Mouse (Mus musculus) MEL (cell line): ENCODE measurements around the gene Tbcb. TPM values are rescaled to one million over a fixed set of nuclear protein-coding genes. Genes with fewer than 3 reads are reported as not detected.

Experiments
- DNase-seq: peaks from one replicate; pipeline ENCODE4 v3.0.0; 2011; ENCODE audit warnings: low read depth, low spot score
- H3K27ac ChIP-seq: 2 replicates; pipeline ENCODE4 v1.5.1; 2012; ENCODE audit warnings: low read depth, mild to moderate bottlenecking, control low read depth, low read length, moderate library complexity; ENCODE audit not compliant: control insufficient read depth
- H3K27me3 ChIP-seq, 2 experiments: fragments of 150-350 bp in 1 of 2; sonication (generic) in 1 of 2; 2 replicates each; pipeline ENCODE4 v1.6.1; 2012; ENCODE audit warnings: low read length in 2 of 2, mild to moderate bottlenecking in 2 of 2, improper control_type of control experiment in 1 of 2, moderate library complexity in 1 of 2; ENCODE audit not compliant: insufficient read depth in 2 of 2, control insufficient read depth in 1 of 2
- H3K36me3 ChIP-seq, 2 experiments: 2 replicates each; pipeline ENCODE4 v1.6.1; 2012 to 2014; ENCODE audit warnings: low read length in 2 of 2, improper control_type of control experiment in 1 of 2, inconsistent platforms in 1 of 2, mild to moderate bottlenecking in 1 of 2; ENCODE audit not compliant: insufficient read depth in 2 of 2, control insufficient read depth in 1 of 2
- H3K4me1 ChIP-seq, 2 experiments: fragments of 150-350 bp in 1 of 2; sonication (generic) in 1 of 2; 2 replicates each; pipeline ENCODE4 v1.6.1; 2012; ENCODE audit warnings: low read length in 2 of 2, improper control_type of control experiment in 1 of 2, mild to moderate bottlenecking in 1 of 2; ENCODE audit not compliant: insufficient read depth in 2 of 2, control insufficient read depth in 1 of 2
- H3K4me3 ChIP-seq, 2 experiments: fragments of 150-350 bp in 1 of 2; sonication (generic) in 1 of 2; 2 replicates each; pipeline ENCODE4 v1.5.1; 2012; ENCODE audit warnings: low read depth in 2 of 2, low read length in 2 of 2, mild to moderate bottlenecking in 2 of 2, moderate library complexity in 2 of 2, control low read depth in 1 of 2, improper control_type of control experiment in 1 of 2; ENCODE audit not compliant: control insufficient read depth in 1 of 2, insufficient read depth in 1 of 2
- H3K79me2 ChIP-seq: 2 replicates; pipeline ENCODE4 v1.6.1; 2012; ENCODE audit warnings: mild to moderate bottlenecking, low read length, moderate library complexity; ENCODE audit not compliant: control insufficient read depth, poor library complexity, insufficient read depth
- H3K9ac ChIP-seq: 2 replicates; pipeline ENCODE4 v1.6.1; 2012; ENCODE audit warnings: low read depth, mild to moderate bottlenecking, control low read depth, low read length, moderate library complexity; ENCODE audit not compliant: control insufficient read depth, poor library complexity, severe bottlenecking
- H3K9me3 ChIP-seq: fragments of 150-350 bp; sonication (generic); replicated peaks from 2 replicates; pipeline ENCODE4 v1.6.1; 2012; ENCODE audit warnings: mild to moderate bottlenecking, low read length, improper control_type of control experiment, moderate library complexity; ENCODE audit not compliant: insufficient read depth
- CHD1 ChIP-seq: IDR thresholded peaks from 2 replicates; pipeline ENCODE4 v1.6.1; 2012; ENCODE audit warnings: low read depth, mild to moderate bottlenecking, inconsistent platforms, low read length, improper control_type of control experiment
- CHD2 ChIP-seq: IDR thresholded peaks from 2 replicates; pipeline ENCODE4 v1.6.1; 2011; ENCODE audit warnings: low read length, improper control_type of control experiment
- E2F4 ChIP-seq: IDR thresholded peaks from 2 replicates; pipeline ENCODE4 v1.6.1; 2011; ENCODE audit warnings: low read depth, low read length, improper control_type of control experiment, borderline replicate concordance
- ELF1 ChIP-seq: IDR thresholded peaks from 2 replicates; pipeline ENCODE4 v1.6.1; 2014; ENCODE audit warnings: low read depth, mild to moderate bottlenecking, inconsistent platforms, low read length, improper control_type of control experiment, moderate library complexity
- ETS1 ChIP-seq: IDR thresholded peaks from 2 replicates; pipeline ENCODE4 v1.6.1; 2012; ENCODE audit warnings: low read depth, mild to moderate bottlenecking, inconsistent platforms, low read length, improper control_type of control experiment, moderate library complexity
- GATA1 ChIP-seq: IDR thresholded peaks from 2 replicates; pipeline ENCODE4 v1.6.1; 2011; ENCODE audit warnings: low read depth, low read length, improper control_type of control experiment
- HCFC1 ChIP-seq: IDR thresholded peaks from 2 replicates; pipeline ENCODE4 v1.6.1; 2012; ENCODE audit warnings: low read depth, mild to moderate bottlenecking, inconsistent platforms, low read length, improper control_type of control experiment, moderate library complexity
- JUND ChIP-seq: IDR thresholded peaks from 2 replicates; pipeline ENCODE4 v1.6.1; 2011; ENCODE audit warnings: low read depth, mild to moderate bottlenecking, improper control_type of control experiment, low read length
- MAX ChIP-seq: IDR thresholded peaks from 2 replicates; pipeline ENCODE4 v1.6.1; 2011; ENCODE audit warnings: low read length, improper control_type of control experiment
- MAZ ChIP-seq: IDR thresholded peaks from 2 replicates; pipeline ENCODE4 v1.6.1; 2012; ENCODE audit warnings: low read depth, mild to moderate bottlenecking, inconsistent platforms, low read length, improper control_type of control experiment
- MXI1 ChIP-seq: IDR thresholded peaks from 2 replicates; pipeline ENCODE4 v1.6.1; 2011; ENCODE audit warnings: mild to moderate bottlenecking, low read depth, low read length, improper control_type of control experiment
- MYB ChIP-seq: IDR thresholded peaks from 2 replicates; pipeline ENCODE4 v1.6.1; 2011; ENCODE audit warnings: mild to moderate bottlenecking, low read depth, low read length, improper control_type of control experiment
- NELFE ChIP-seq: IDR thresholded peaks from 2 replicates; pipeline ENCODE4 v1.6.1; 2011; ENCODE audit warnings: low read depth, low read length, improper control_type of control experiment
- NRF1 ChIP-seq: IDR thresholded peaks from 2 replicates; pipeline ENCODE4 v1.6.1; 2014; ENCODE audit warnings: low read depth, mild to moderate bottlenecking, inconsistent platforms, low read length, improper control_type of control experiment, moderate library complexity; ENCODE audit not compliant: poor library complexity, insufficient read depth, severe bottlenecking
- POLR2A ChIP-seq, 2 experiments: IDR thresholded peaks; 2 replicates each; pipeline ENCODE4 v1.6.1; 2011 to 2012; ENCODE audit warnings: low read length in 2 of 2, mild to moderate bottlenecking in 2 of 2, control low read depth in 1 of 2, improper control_type of control experiment in 1 of 2, low read depth in 1 of 2, moderate library complexity in 1 of 2; ENCODE audit not compliant: control insufficient read depth in 1 of 2, insufficient read depth in 1 of 2, poor library complexity in 1 of 2
- POLR2AphosphoS2 ChIP-seq: IDR thresholded peaks from 2 replicates; pipeline ENCODE4 v1.6.1; 2011; ENCODE audit warnings: low read length, improper control_type of control experiment
- POLR2AphosphoS5 ChIP-seq: IDR thresholded peaks from 2 replicates; pipeline ENCODE4 v1.6.1; 2012; ENCODE audit warnings: low read depth, borderline replicate concordance, mild to moderate bottlenecking, inconsistent platforms, low read length, moderate library complexity, mixed read lengths
- SIN3A ChIP-seq: IDR thresholded peaks from 2 replicates; pipeline ENCODE4 v1.6.1; 2012; ENCODE audit warnings: low read length, improper control_type of control experiment, inconsistent platforms
- SMC3 ChIP-seq: IDR thresholded peaks from 2 replicates; pipeline ENCODE4 v1.6.1; 2011; ENCODE audit warnings: low read depth, low read length, improper control_type of control experiment
- TBP ChIP-seq: IDR thresholded peaks from 2 replicates; pipeline ENCODE4 v1.8.0; 2011; ENCODE audit warnings: low read depth, low read length, improper control_type of control experiment
- TCF12 ChIP-seq: IDR thresholded peaks from 2 replicates; pipeline ENCODE4 v1.6.1; 2014; ENCODE audit warnings: low read depth, mild to moderate bottlenecking, inconsistent platforms, low read length, improper control_type of control experiment, moderate library complexity
- UBTF ChIP-seq: IDR thresholded peaks from 2 replicates; pipeline ENCODE4 v1.6.1; 2012; ENCODE audit warnings: low read depth, mild to moderate bottlenecking, inconsistent platforms, low read length, improper control_type of control experiment, moderate library complexity, borderline replicate concordance; ENCODE audit not compliant: insufficient read depth
- USF1 ChIP-seq: IDR thresholded peaks from 2 replicates; pipeline ENCODE4 v1.6.1; 2014; ENCODE audit warnings: low read depth, mild to moderate bottlenecking, inconsistent platforms, low read length, improper control_type of control experiment, moderate library complexity
- ZKSCAN1 ChIP-seq: IDR thresholded peaks from 2 replicates; pipeline ENCODE4 v1.6.1; 2012; ENCODE audit warnings: low read depth, mild to moderate bottlenecking, inconsistent platforms, low read length, improper control_type of control experiment, moderate library complexity
- ZMIZ1 ChIP-seq: IDR thresholded peaks from 2 replicates; pipeline ENCODE4 v1.6.1; 2012; ENCODE audit warnings: low read depth, mild to moderate bottlenecking, inconsistent platforms, low read length, improper control_type of control experiment, moderate library complexity
- ZNF384 ChIP-seq: IDR thresholded peaks from 2 replicates; pipeline ENCODE4 v1.6.1; 2012; ENCODE audit warnings: low read depth, mild to moderate bottlenecking, inconsistent platforms, low read length, improper control_type of control experiment
- polyA plus RNA-seq, 2 experiments: library from polyadenylated mRNA; stranded (reverse) in 1 of 2; unstranded in 1 of 2; fragments of >175 nt in 1 of 2; fragments of >200 nt in 1 of 2; gene quantifications; 2 replicates each; pipeline versions ENCODE4 v1.2.1 to v1.2.4; 2012; ENCODE audit warnings: low replicate concordance in 2 of 2, low read depth in 1 of 2; ENCODE audit not compliant: insufficient read length in 2 of 2, insufficient read depth in 1 of 2, missing spikeins in 1 of 2
- total RNA-seq: library from RNA; depleted of rRNA; stranded (reverse); fragments of 300-350 nt; gene quantifications from 2 replicates; pipeline ENCODE4 v1.2.3, GENCODE M21; 2012

Tbcb gene
- total and polyA plus RNA-seq, 3 experiments: 54.8 to 72.6 TPM; not detected in 1

GRCm38 (mm10) chr7:30279951-30280669 lies 48.0 kb upstream of the Tbcb start, which contains the start of the genes Thap8 and Wdr62:
Gene Thap8, plus strand, starts transcription at chr7:30280094.
Gene Wdr62, minus strand, starts transcription at chr7:30280419.
- Histone ChIP-seq H3K9me3 (no peaks in the 10 kb centered on the region), H3K79me2 (peaks cover 10% of the 10 kb centered on the region), H3K27me3 (no peaks in the 10 kb centered on the region), H3K9ac (peak within 1 kb of the TSS; percentile 82), H3K4me3 (peak within 1 kb of the TSS; percentile 71 to 82), H3K36me3 (peaks cover 0 to 11% of the 10 kb centered on the region in 2 experiments; a peak in 2 of 4 replicates), H3K27ac (peak within 1 kb of the TSS; percentile 96), H3K4me1 (peaks cover 0 to 8% of the 10 kb centered on the region in 2 experiments; a peak in 1 of 4 replicates)
- DNase-seq: peak; percentile 97
- peak; percentile 77 for TF ChIP-seq MYB
- TF ChIP-seq ELF1: peak; percentile 75
- TF ChIP-seq NELFE: peak; percentile 87
- peak; percentile 36; the same call in 1 of the 2 replicates for TF ChIP-seq MXI1
- no peak for TF ChIP-seq POLR2AphosphoS5
- 0 out of 2 replicates have a peak, but pooled peaks have one; percentile 7 for TF ChIP-seq TCF12
- TF ChIP-seq JUND: no peak
- peak; percentile 52; the same call in 1 of the 2 replicates for TF ChIP-seq MAX
- TF ChIP-seq ZKSCAN1: no peak
- TF ChIP-seq SMC3: no peak
- peak; percentile 38; the same call in 1 of the 2 replicates for TF ChIP-seq CHD2
- TF ChIP-seq POLR2AphosphoS2: peak; percentile 80; the same call in 1 of the 2 replicates
- peak; percentile 71 to 79; a peak in 3 of 4 replicates for TF ChIP-seq POLR2A (IDR thresholded peaks at IDR 0.05; ENCODE audit: control insufficient read depth in 1 of 2, insufficient read depth in 1 of 2, low read depth in 1 of 2, low read length in 2 of 2, poor library complexity in 1 of 2)
- TF ChIP-seq USF1: 0 out of 2 replicates have a peak, but pooled peaks have one; percentile 7
- TF ChIP-seq CHD1: peak; percentile 95
- TF ChIP-seq ETS1: no peak
- 0 out of 2 replicates have a peak, but pooled peaks have one; percentile 15 for TF ChIP-seq NRF1
- TF ChIP-seq HCFC1: peak; percentile 38; the same call in 1 of the 2 replicates
- 0 out of 2 replicates have a peak, but pooled peaks have one; percentile 19 for TF ChIP-seq UBTF
- TF ChIP-seq ZNF384: no peak
- TF ChIP-seq ZMIZ1: peak; percentile 74
- peak; percentile 56; the same call in 1 of the 2 replicates for TF ChIP-seq E2F4
- peak; percentile 93 for TF ChIP-seq SIN3A
- TF ChIP-seq GATA1: no peak
- TF ChIP-seq MAZ: peak; percentile 49; the same call in 1 of the 2 replicates
- peak; percentile 84 for TF ChIP-seq TBP
